Mouse (Mus musculus): Measurements from ENCODE around the gene Sin3b.

DNA sequence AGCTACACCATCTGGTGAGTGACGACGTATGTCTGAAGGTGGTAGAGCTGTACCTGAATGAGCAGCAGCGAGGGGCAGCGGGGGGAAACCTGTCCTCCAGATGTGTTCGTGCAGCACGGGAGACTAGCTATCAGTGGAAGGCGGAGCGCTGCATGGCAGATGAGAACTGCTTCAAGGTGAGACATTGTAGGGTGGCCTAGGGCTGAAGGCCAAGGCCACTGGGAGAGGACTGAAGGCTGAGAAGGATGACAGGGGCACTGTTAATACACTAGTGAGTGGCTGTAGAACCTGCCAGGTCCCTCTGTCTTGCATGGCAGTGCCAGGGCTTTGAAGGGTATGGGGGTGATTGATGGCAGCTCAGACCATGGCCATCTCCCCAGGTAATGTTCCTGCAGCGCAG, 30.1 kb downstream of the Sin3b start:
- TF ChIP-seq CTCF (IDR thresholded peaks at IDR 0.05; ENCODE audit: control insufficient read depth, insufficient read depth, low read length) = no peak
- no peak for TF ChIP-seq POLR2A (IDR thresholded peaks at IDR 0.05; ENCODE audit: borderline replicate concordance, control insufficient read depth, low read depth, low read length)

All from bone marrow, adult 2 months (tissue).